ENCODE assay signal across 14 mouse cellular contexts in genomic region chr11:72338437-72338871, GRCm38 (mm10). TPM values are rescaled to one million over a fixed set of nuclear protein-coding genes. Genes with fewer than 3 reads are reported as not detected.
DNase-seq lines count a peak whose midpoint lies in the region; ATAC-seq lines count a peak whose summit lies in the region.
"Had no signal": no experiment of that assay in that cellular context is flagged by ENCODE, and none has a peak within 500 bp of the region (broad histone marks: within the 10 kb centered on the region; RNA-seq: fewer than 3 reads in every experiment).

No protein-coding gene starts in this region.

- H3K27me3 ChIP-seq in forebrain, embryonic 12.5 days: no peaks in the 10 kb centered on the region
- no peaks in the 10 kb centered on the region for H3K27me3 ChIP-seq in forebrain, embryonic 16.5 days (replicated peaks; ENCODE audit: control insufficient read depth, insufficient read depth, low read length)
- no peaks in the 10 kb centered on the region for H3K27me3 ChIP-seq in hindbrain, embryonic 10.5 days (ENCODE audit: insufficient read depth, poor library complexity, severe bottlenecking)
- H3K27me3 ChIP-seq in intestine, embryonic 15.5 days (replicated peaks): no peaks in the 10 kb centered on the region
- H3K27me3 ChIP-seq: limb, embryonic 12.5 days had no signal

- no peak overlapping the region for H3K4me2 ChIP-seq in forebrain, embryonic 12.5 days
- no peak overlapping the region for H3K4me2 ChIP-seq in forebrain, embryonic 16.5 days (ENCODE audit: low read length)
- no peak overlapping the region for H3K4me2 ChIP-seq in intestine, embryonic 15.5 days (replicated peaks)
- H3K4me2 ChIP-seq: limb, embryonic 12.5 days had no signal

- no peak overlapping the region for H3K9ac ChIP-seq in forebrain, embryonic 12.5 days
- no peak overlapping the region for H3K9ac ChIP-seq in forebrain, embryonic 16.5 days (replicated peaks; ENCODE audit: low read depth, low read length)
- H3K9ac ChIP-seq in intestine, embryonic 15.5 days: no peak overlapping the region
- H3K9ac ChIP-seq: limb, embryonic 12.5 days had no signal

- WGBS in forebrain, embryonic 12.5 days: 33% methylated on average over 5 of the region's 5 CpGs
- 32% methylated on average over 5 of the region's 5 CpGs for WGBS in forebrain, embryonic 16.5 days
- 27% methylated on average over 5 of the region's 5 CpGs for WGBS in hindbrain, embryonic 10.5 days
- 59% methylated on average over 5 of the region's 5 CpGs for WGBS in intestine, embryonic 15.5 days

- DNase-seq in Muller cell, postnatal 12 days (ENCODE audit: inconsistent ontology term): peak; percentile 61
- DNase-seq in hindbrain, embryonic 10.5 days (ENCODE audit: low spot score): peak; percentile 56
- peak; percentile 50 to 57 for DNase-seq in kidney, postnatal 36 days
- no peak for DNase-seq in right cerebral cortex, postnatal 36 days (ENCODE audit: low spot score in 2 of 2)
- DNase-seq: adrenal gland, adult 2 months; cerebellum, adult 11-12 months; gastrocnemius, postnatal 36 days had no signal

- H3K27ac ChIP-seq in forebrain, embryonic 12.5 days: peak overlapping the region; percentile 31; the same call in 1 of the 2 replicates
- H3K27ac ChIP-seq in forebrain, embryonic 16.5 days (ENCODE audit: low read length): no peak overlapping the region
- peak overlapping the region; percentile 81 for H3K27ac ChIP-seq in hindbrain, embryonic 10.5 days
- no peak overlapping the region for H3K27ac ChIP-seq in intestine, embryonic 15.5 days
- H3K27ac ChIP-seq: limb, embryonic 12.5 days; macrophage had no signal

- H3K36me3 ChIP-seq in forebrain, embryonic 12.5 days (replicated peaks): no peaks in the 10 kb centered on the region
- H3K36me3 ChIP-seq in forebrain, embryonic 16.5 days (ENCODE audit: control insufficient read depth, insufficient read depth): no peaks in the 10 kb centered on the region
- no peaks in the 10 kb centered on the region for H3K36me3 ChIP-seq in hindbrain, embryonic 10.5 days
- H3K36me3 ChIP-seq in intestine, embryonic 15.5 days: no peaks in the 10 kb centered on the region
- H3K36me3 ChIP-seq: limb, embryonic 12.5 days had no signal

- no peak overlapping the region for H3K4me3 ChIP-seq in forebrain, embryonic 12.5 days (replicated peaks)
- H3K4me3 ChIP-seq in forebrain, embryonic 16.5 days (replicated peaks; ENCODE audit: low read length): no peak overlapping the region
- H3K4me3 ChIP-seq in hindbrain, embryonic 10.5 days: no peak overlapping the region
- no peak overlapping the region for H3K4me3 ChIP-seq in intestine, embryonic 15.5 days (replicated peaks)
- H3K4me3 ChIP-seq: limb, embryonic 12.5 days had no signal

- peak; percentile 51; the same call in 1 of the 2 replicates for ATAC-seq in forebrain, embryonic 12.5 days (ENCODE audit: low FRiP score)
- no peak for ATAC-seq in forebrain, embryonic 16.5 days
- no peak for ATAC-seq in intestine, embryonic 15.5 days
- ATAC-seq in CD4-positive, CD25-positive, alpha-beta regulatory T cell, adult 4 months: no peak

- H3K9me3 ChIP-seq in forebrain, embryonic 12.5 days: no peaks in the 10 kb centered on the region
- H3K9me3 ChIP-seq in forebrain, embryonic 16.5 days (ENCODE audit: control insufficient read depth, low read length): no peaks in the 10 kb centered on the region
- H3K9me3 ChIP-seq in hindbrain, embryonic 10.5 days: no peaks in the 10 kb centered on the region
- H3K9me3 ChIP-seq in intestine, embryonic 15.5 days: no peaks in the 10 kb centered on the region
- H3K9me3 ChIP-seq: limb, embryonic 12.5 days had no signal

- peaks cover 11% of the 10 kb centered on the region for H3K4me1 ChIP-seq in forebrain, embryonic 12.5 days
- peaks cover 9% of the 10 kb centered on the region for H3K4me1 ChIP-seq in forebrain, embryonic 16.5 days (replicated peaks; ENCODE audit: control insufficient read depth, insufficient read depth, low read length)
- H3K4me1 ChIP-seq in hindbrain, embryonic 10.5 days (replicated peaks): peaks cover 33% of the 10 kb centered on the region
- H3K4me1 ChIP-seq in intestine, embryonic 15.5 days (replicated peaks): no peaks in the 10 kb centered on the region
- H3K4me1 ChIP-seq: limb, embryonic 12.5 days had no signal

RNA-seq across cellular contexts. Expression of gene Tekt1, which starts 23.8 kb away (rescaled TPM):
- 6.3 and 6.7 TPM in 2 replicates for polyA plus RNA-seq in forebrain, embryonic 12.5 days (2016; fragmentation: Nextera tagmentation; extraction: Ambion mirVana)
- polyA plus RNA-seq in forebrain, embryonic 16.5 days (2015; fragmentation: Nextera tagmentation; extraction: Ambion mirVana): 8.0 and 9.1 TPM in 2 replicates
- polyA plus RNA-seq in hindbrain, embryonic 10.5 days (2016; fragmentation: Nextera tagmentation; extraction: Ambion mirVana): 7.0 and 7.7 TPM in 2 replicates
- 0.19 and 0.33 TPM in 2 replicates for polyA plus RNA-seq in intestine, embryonic 15.5 days (2015; fragmentation: Nextera tagmentation; extraction: Ambion mirVana)
- not detected for polyA plus RNA-seq in CD4-positive, CD25-positive, alpha-beta regulatory T cell, adult 4 months (2017; shearing (Covaris generic))
- polyA plus RNA-seq: macrophage had no signal

RNA-seq across cellular contexts. Expression of gene Fbxo39, which starts 24.2 kb away (rescaled TPM):
- not detected in 2 replicates for polyA plus RNA-seq in forebrain, embryonic 12.5 days (2016; fragmentation: Nextera tagmentation; extraction: Ambion mirVana)
- polyA plus RNA-seq in forebrain, embryonic 16.5 days (2015; fragmentation: Nextera tagmentation; extraction: Ambion mirVana): not detected in 2 replicates
- polyA plus RNA-seq in hindbrain, embryonic 10.5 days (2016; fragmentation: Nextera tagmentation; extraction: Ambion mirVana): not detected in 2 replicates
- polyA plus RNA-seq in intestine, embryonic 15.5 days (2015; fragmentation: Nextera tagmentation; extraction: Ambion mirVana): not detected in 2 replicates
- polyA plus RNA-seq in CD4-positive, CD25-positive, alpha-beta regulatory T cell, adult 4 months (2017; shearing (Covaris generic)): under 1 TPM in 1 of 2 experiments, not detected in 1; 0.96 TPM
- polyA plus RNA-seq: intestine, embryonic 14.5 days; limb, embryonic 12.5 days; macrophage had no signal

RNA-seq across cellular contexts. Expression of gene Xaf1, which starts 37.0 kb away (rescaled TPM):
- polyA plus RNA-seq in forebrain, embryonic 12.5 days (2016; fragmentation: Nextera tagmentation; extraction: Ambion mirVana): 1.6 TPM in 2 replicates
- polyA plus RNA-seq in forebrain, embryonic 16.5 days (2015; fragmentation: Nextera tagmentation; extraction: Ambion mirVana): 1.2 and 1.7 TPM in 2 replicates
- 2.3 and 2.9 TPM in 2 replicates for polyA plus RNA-seq in hindbrain, embryonic 10.5 days (2016; fragmentation: Nextera tagmentation; extraction: Ambion mirVana)
- 4.7 and 4.9 TPM in 2 replicates for polyA plus RNA-seq in intestine, embryonic 15.5 days (2015; fragmentation: Nextera tagmentation; extraction: Ambion mirVana)
- polyA plus RNA-seq in CD4-positive, CD25-positive, alpha-beta regulatory T cell, adult 4 months (2017; shearing (Covaris generic)): 100 to 1,000 TPM in 1 of 2 experiments, 10 to 100 TPM in 1; 97.3 to 116 TPM

Comparison
In these comparisons a context has a peak if more than half of its experiments do, and no peak if none do; other contexts are left out.
1. H3K27ac ChIP-seq: peak in forebrain, embryonic 12.5 days (single experiment) and hindbrain, embryonic 10.5 days (single experiment); none in forebrain, embryonic 16.5 days (single experiment) and intestine, embryonic 15.5 days (single experiment).
2. DNase-seq: peak in Muller cell, postnatal 12 days (single experiment), hindbrain, embryonic 10.5 days (single experiment) and kidney, postnatal 36 days (2 of 2); none in right cerebral cortex, postnatal 36 days (0 of 2).
3. RNA of gene Xaf1, which starts 37.0 kb away (polyA plus RNA-seq): 97.3 to 116 TPM in CD4-positive, CD25-positive, alpha-beta regulatory T cell, adult 4 months; 4.7 to 4.9 TPM in intestine, embryonic 15.5 days, 2.3 to 2.9 TPM in hindbrain, embryonic 10.5 days, 1.2 to 1.7 TPM in forebrain, embryonic 16.5 days and 1.6 TPM in forebrain, embryonic 12.5 days; every median in the first group is over 10 times any median in the second.